Mouse (Mus musculus) testis, adult 2 months (tissue): Measurements from ENCODE around the gene Tm9sf1. TPM values are rescaled to one million over a fixed set of nuclear protein-coding genes. Genes with fewer than 3 reads are reported as not detected.
A peak's percentile ranks its signal among the peaks of the same experiment; 100 is the strongest.

Experiments
- H3K27ac ChIP-seq: fragments of 200-500 bp; 2 replicates; pipeline ENCODE4 v1.5.1; 2012; ENCODE audit warnings: low read depth, low read length; ENCODE audit not compliant: control insufficient read depth, insufficient read depth
- H3K27me3 ChIP-seq: fragments of 200-500 bp; 2 replicates; pipeline ENCODE4 v1.6.1; 2012; ENCODE audit warnings: mild to moderate bottlenecking, low read length, moderate library complexity; ENCODE audit not compliant: control insufficient read depth, insufficient read depth
- H3K36me3 ChIP-seq: fragments of 200-500 bp; 2 replicates; pipeline ENCODE4 v1.6.1; 2012; ENCODE audit warnings: mild to moderate bottlenecking, low read length; ENCODE audit not compliant: control insufficient read depth, insufficient read depth
- H3K4me1 ChIP-seq: fragments of 200-500 bp; 2 replicates; pipeline ENCODE4 v1.6.1; 2012; ENCODE audit warnings: low read length; ENCODE audit not compliant: control insufficient read depth, insufficient read depth
- H3K4me3 ChIP-seq: fragments of 200-500 bp; 2 replicates; pipeline ENCODE4 v1.5.1; 2012; ENCODE audit warnings: low read depth, mild to moderate bottlenecking, low read length, moderate library complexity, mixed read lengths; ENCODE audit not compliant: control insufficient read depth
- CTCF ChIP-seq: fragments of 200-500 bp; IDR thresholded peaks from 2 replicates; pipeline ENCODE4 v1.5.1; 2012; ENCODE audit warnings: low read depth, mild to moderate bottlenecking, inconsistent platforms, low read length, moderate library complexity; ENCODE audit not compliant: control insufficient read depth, insufficient read depth, insufficient replicate concordance
- POLR2A ChIP-seq: fragments of 200-500 bp; IDR thresholded peaks from 2 replicates; pipeline ENCODE4 v1.6.1; 2012; ENCODE audit warnings: low read depth, mild to moderate bottlenecking, inconsistent platforms, low read length, moderate library complexity; ENCODE audit not compliant: control insufficient read depth
- polyA plus RNA-seq: library from polyadenylated mRNA; depleted of rRNA; stranded (reverse); fragments of >200 nt; gene quantifications from 2 replicates; pipeline ENCODE4 v1.2.3, GENCODE M21; 2012; rRNA removed

Gene Tm9sf1
- polyA plus RNA-seq: 18.2 and 21.3 TPM in 2 replicates

DNA sequence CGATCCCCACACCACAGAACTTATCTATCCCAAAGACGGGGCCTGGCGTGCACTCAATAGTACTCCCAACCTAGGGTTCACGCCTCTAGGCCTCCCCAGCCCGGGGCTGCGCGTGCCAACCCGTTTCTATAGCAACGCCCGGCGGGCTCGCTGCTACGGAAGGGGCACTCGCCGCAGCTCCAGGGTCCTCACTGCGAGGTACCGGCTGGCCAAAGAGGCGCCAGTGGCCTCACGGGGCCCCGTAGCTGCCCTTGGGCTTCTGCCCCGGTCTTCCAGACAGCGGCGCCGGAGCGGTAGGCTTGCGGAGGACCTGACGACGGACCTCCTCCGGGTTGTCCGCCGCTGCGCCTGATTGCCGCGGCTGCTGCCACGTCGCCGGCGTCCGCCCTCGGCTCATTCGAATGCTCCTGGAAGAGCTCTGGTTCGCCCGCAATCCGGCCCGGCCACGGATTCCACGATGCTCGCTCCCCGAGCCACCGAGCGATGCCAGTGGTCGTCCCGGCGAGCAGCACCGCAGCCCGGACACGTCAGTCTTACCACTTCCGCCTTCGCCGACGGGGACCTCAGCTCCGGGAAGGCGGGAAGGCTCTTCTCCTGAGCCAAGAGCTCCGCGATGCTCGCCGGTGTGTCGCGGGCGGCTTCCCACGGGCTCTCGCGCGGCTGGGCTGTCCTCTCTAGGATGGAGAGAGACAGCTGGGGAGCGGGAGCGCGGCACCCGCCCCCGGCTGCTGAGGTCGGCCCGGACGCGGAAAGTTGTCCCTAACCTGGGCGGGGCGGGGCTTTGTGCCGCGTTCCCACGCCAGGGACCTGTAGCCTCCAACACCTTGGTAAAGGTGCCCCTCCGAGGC, at the start of gene Tm9sf1:
Gene Tm9sf1 (minus strand): TSS at position 747 of the 848 bp plus-strand sequence.
- peak within 1 kb of the TSS; percentile 87 for H3K4me3 ChIP-seq
- H3K27ac ChIP-seq: peak within 1 kb of the TSS; percentile 93
- H3K27me3 ChIP-seq: no peaks in the 10 kb centered on the region
- H3K4me1 ChIP-seq: peaks cover 9% of the 10 kb centered on the region
- H3K36me3 ChIP-seq: 0 out of 2 replicates have a peak, but pooled peaks cover 1% of the 10 kb centered on the region
- TF ChIP-seq POLR2A (peak; percentile 69), CTCF (no peak)

DNA sequence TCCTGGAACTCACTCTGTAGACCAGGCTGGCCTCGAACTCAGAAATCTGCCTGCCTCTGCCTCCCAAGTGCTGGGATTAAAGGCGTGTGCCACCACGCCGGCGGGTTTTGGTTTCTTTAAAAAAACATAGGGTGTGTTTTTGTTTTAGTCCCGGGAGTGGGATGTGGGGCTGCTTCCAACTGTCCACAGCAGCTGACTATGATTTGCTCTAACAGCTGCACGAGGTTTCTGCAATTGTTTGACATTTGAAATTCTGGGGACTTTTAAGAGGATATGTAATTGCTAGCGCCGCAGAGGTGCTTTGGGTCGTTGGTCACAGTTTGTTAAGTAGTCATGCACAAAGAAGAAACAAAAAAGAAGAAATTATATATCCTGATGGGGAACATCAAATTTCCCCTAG, 45.8 kb upstream of the Tm9sf1 start:
- no peaks in the 10 kb centered on the region for H3K4me1 ChIP-seq
- no peak overlapping the region for H3K4me3 ChIP-seq
- H3K27me3 ChIP-seq: no peaks in the 10 kb centered on the region
- no peak overlapping the region for H3K27ac ChIP-seq
- no peaks in the 10 kb centered on the region for H3K36me3 ChIP-seq
- TF ChIP-seq CTCF: no peak
- TF ChIP-seq POLR2A: no peak

DNA sequence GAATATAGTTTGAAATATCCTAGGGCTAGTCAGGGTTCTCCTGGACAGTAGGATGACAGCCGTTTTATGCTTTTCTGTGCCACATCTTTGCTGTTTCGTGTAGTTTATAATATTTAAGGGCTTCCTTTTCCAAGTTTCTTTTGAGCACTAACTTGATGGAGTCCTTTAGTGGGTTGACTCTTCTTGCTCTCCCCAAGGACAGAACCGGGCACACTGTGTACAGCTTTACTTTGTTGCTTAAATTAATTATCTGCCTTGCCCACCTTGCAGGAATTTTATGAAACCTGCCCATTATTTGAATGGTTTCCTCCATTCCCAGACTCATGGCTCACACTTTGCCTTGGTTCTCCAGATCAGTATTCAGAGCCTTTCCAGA, 38.5 kb upstream of the Tm9sf1 start:
- Histone ChIP-seq H3K27ac (peak overlapping the region; percentile 90), H3K4me3 (peak overlapping the region; percentile 97)

DNA sequence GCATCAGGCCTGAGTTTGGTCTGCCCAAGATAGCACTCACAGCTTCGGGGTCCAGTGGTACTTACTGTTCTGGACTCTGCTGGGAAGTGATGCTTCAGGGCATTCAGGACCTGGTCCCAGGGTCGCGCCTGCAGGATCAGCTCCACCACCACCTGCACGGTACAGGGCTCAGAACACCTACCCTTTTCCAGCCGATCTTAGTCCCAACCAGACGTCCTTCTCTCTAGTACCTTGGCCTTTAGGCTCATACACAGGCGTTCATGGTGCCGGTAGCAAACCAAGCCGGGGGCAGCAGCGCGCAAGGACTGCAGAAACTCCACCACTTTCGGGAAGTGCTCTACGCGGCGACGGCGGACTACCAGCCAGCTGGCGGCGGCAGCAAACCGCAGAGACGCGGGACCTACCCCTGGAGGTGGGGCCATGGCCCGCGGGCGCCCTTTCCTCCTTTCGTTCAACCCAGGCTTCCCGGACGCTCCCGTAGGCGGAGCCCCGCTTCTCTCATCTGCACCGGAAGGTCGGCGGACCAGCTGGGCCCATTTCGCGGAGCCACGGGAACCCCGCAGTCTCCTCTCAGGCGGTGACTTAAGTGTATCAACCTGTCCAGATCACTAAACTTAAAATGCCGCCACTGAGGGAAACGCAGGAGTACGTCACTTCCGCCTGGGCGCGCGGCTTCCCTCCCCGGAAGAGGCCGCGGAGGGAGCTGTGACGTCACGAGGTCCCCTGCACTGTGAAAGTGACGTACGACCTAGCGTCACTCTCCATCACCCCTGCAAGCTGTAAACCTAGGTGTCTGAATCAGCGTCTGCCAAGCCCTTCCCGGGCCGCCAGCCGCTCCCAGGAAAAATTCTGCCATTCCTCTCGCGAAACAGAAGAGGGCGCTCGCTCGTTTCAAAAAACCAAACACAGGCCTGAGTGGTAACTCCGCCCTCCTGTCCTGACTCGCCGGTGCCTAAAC, 37.8 kb upstream of the Tm9sf1 start, which contains the start of gene Tinf2:
Gene Tinf2 (minus strand): TSS at position 661 of the 958 bp plus-strand sequence.
- H3K4me3 ChIP-seq: peak within 1 kb of the TSS; percentile 97
- TF ChIP-seq POLR2A: peak; percentile 51; the same call in 1 of the 2 replicates
- TF ChIP-seq CTCF: peak; percentile 71
- H3K4me1 ChIP-seq: peaks cover 4% of the 10 kb centered on the region; the same call in 1 of the 2 replicates

More for the DNA sequence above, 38.5 kb upstream of the Tm9sf1 start:
- H3K4me1 ChIP-seq: peaks cover 4% of the 10 kb centered on the region; the same call in 1 of the 2 replicates
- TF ChIP-seq CTCF (no peak), POLR2A (no peak)
- peaks cover 1% of the 10 kb centered on the region; the same call in 1 of the 2 replicates for H3K36me3 ChIP-seq
- no peaks in the 10 kb centered on the region for H3K27me3 ChIP-seq

DNA sequence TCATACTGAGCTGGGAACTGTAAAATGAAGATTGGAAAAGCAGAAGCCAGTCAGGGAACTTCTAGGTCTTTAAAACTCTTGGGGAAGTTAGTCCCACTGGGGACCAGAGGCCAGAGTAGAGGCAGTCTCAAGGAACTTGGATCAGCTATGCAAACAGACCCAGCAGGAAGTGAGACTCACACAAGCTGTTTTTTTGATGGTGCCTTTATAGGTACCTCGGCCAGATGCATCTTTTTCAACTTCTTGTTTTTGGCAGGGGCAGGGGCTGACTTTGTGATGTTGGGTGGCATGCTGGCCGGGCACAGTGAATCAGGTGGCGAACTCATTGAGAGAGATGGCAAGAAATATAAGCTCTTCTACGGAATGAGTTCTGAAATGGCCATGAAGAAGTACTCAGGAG, 34.0 kb upstream of the Tm9sf1 start:
- TF ChIP-seq CTCF (no peak), POLR2A (no peak)

More for the DNA sequence above, 37.8 kb upstream of the Tm9sf1 start, which contains the start of gene Tinf2:
- peak within 1 kb of the TSS; percentile 90 for H3K27ac ChIP-seq
- H3K36me3 ChIP-seq: peaks cover 6% of the 10 kb centered on the region
- no peaks in the 10 kb centered on the region for H3K27me3 ChIP-seq

DNA sequence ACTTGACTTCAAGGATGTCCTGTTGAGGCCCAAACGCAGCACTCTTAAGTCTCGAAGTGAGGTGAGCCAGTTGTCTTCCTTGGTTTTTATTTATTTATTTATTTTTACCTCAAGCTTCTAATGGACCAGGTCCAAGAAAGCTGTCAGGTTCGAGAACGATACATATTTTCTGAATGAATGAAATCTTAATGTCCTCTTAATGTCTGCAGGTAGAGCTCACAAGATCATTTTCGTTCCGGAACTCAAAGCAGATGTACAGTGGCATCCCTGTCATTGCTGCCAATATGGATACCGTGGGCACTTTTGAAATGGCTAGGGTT, 29.1 kb upstream of the Tm9sf1 start:
- Histone ChIP-seq H3K27ac (peak overlapping the region; percentile 93), H3K27me3 (no peaks in the 10 kb centered on the region), H3K4me1 (no peaks in the 10 kb centered on the region; the same call in 1 of the 2 replicates), H3K4me3 (peak overlapping the region; percentile 99; the same call in 1 of the 2 replicates), H3K36me3 (peaks cover 6% of the 10 kb centered on the region)
- TF ChIP-seq POLR2A (no peak), CTCF (no peak)

More for the DNA sequence above, 34.0 kb upstream of the Tm9sf1 start:
- peaks cover 4% of the 10 kb centered on the region; the same call in 1 of the 2 replicates for H3K4me1 ChIP-seq
- H3K27me3 ChIP-seq: no peaks in the 10 kb centered on the region
- no peak overlapping the region for H3K27ac ChIP-seq
- H3K4me3 ChIP-seq: no peak overlapping the region
- peaks cover 7% of the 10 kb centered on the region for H3K36me3 ChIP-seq
